Mouse (Mus musculus): ENCODE measurements around the gene Capn8.

DNA sequence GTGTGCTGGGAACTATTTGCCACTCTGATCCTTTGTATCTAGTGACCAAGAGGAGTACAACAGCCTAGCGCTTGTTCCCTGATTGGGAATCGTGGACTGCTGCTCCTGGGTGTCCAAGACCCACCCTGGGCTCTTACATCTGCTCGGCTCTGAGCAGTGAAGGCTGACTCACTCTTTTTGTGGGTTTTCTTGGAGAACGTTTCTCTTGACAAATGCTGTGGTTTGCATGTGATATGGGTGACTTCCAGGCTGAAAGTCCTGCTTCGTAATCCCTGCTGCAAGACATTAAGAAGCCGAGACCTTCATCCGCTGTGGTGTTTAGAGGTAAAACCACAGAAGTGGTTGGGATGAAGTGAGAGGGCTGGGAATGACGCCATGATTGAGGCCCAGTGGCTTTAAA lies 21.7 kb upstream of the Capn8 start:
- TF ChIP-seq POLR2A (IDR thresholded peaks at IDR 0.05; ENCODE audit: control insufficient read depth, low read depth, low read length) = no peak
- TF ChIP-seq CTCF (IDR thresholded peaks at IDR 0.05; ENCODE audit: control insufficient read depth, insufficient read depth, insufficient replicate concordance, low read depth, low read length) = no peak

All from testis, adult 2 months (tissue).